Mouse (Mus musculus): ENCODE results near the gene Tssk2.

The Tssk2 gene

GRCm38 (mm10) chr16:17911052-17911595, 12.7 kb downstream of the Tssk2 start, which contains the start of gene Ess2:
Gene Ess2 (minus strand): TSS chr16:17911348.
- DNase-seq = peak; percentile 92 to 96

DNA sequence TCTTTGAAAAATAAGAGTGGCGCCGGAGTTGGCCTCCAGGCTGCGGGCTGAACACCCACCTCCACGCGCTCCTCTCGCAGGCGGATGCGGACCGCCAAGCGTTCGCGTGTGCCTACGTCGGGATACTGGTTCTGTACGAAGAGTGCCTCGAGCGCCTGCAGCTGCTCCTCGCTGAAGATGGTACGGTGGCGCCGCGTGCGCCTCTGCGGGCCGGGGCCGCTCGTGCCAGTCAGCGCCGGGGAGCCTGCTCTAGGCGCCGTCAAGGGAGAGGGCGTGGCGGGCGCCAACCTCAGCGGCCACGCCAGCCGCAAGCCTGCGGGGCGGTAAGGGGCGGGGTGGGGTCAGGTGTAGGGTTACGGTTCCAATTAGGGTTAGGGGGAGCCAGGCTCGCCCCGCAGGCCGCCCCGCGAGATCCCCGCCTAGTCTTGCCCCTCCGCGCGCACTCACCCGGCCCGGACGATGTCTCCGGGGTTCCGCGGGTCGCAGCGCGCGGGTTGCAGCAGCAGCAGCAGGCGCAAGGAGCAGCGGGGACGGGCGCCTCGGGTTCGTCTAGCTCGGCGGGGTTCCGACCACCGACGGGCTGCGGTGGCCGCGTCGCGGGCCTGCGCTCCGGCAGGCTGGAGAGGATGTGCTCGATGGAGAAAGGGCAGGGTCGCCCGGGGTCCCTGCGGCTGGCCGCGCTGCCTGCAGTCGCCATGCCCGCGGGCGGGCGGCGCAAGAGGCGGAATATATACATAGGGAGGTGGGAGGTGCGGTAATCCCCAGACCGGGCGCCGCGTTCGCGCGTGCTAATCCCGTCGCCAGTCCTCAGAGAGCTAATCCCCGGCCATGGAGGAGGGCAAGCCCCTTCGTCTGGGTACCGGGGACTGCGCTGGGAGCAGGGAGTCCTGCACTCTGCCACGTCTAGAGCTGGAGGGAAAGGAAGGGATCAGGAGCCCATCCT, 16.1 kb downstream of the Tssk2 start, which contains the start of gene Gsc2:
Gene Gsc2, minus strand, starts transcription at position 753 of the 943 bp plus-strand sequence.
- DNase-seq = peak in 1 of 2 experiments; percentile 50

DNA sequence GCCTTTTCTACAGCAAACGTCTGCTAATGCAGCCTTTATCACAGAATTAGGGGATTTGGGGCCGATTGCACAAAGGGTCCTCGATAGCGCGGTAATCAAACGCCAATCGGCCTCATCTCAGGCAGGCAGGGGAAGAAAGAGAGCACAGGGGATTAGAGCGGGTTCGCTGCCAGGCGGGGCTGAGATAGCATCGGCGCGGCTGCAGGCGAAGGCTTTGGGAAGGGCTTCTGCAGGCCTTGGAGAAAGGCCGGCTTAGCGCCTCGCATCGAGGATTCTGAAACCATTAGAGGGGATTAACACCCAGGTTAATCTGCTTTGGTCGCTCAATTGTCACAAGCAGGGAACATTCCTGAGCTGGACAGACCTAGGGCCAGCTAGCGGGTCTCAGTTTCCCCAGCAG, 22.1 kb downstream of the Tssk2 start:
- no peak for DNase-seq

DNA sequence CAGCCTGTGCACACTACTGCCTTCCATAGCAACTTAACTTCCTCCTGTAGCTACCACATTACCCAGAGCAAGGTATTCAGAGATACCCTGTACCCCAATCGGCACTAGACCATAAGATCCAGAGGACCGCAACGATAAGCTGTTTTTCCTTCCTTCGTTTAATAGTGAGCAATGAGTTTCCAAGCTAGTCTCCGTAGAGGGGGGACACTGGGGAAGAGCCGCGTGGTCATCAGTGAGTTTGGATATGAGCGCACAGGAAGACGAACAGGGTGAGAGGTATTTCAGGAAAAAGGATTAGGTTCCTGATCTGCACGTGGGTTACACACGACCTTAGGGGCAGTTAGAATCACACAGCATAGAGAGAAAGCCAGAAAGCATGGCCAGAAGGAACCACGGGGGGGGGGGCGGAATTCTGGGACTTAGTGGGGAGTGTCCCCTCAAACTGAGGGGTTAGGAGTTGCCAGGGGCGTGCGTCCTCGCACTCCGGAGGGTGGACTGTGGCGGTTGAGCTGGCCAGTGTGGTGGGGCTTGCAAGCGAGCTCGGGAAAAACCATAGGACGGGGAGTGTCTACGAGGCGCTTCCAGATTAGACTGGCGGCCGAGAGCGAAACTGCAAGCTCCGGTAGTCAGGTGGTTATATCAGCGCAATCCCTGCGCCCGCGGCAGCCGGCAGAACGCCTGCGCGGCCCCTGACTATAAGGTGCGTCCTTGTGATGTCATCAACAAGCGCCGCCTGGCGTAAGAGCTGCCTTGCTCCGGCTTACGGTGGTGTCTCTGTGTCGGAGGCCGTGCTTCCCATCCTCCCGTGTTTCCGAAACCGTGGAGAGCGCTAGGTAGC, 23.1 kb downstream of the Tssk2 start:
- peak; percentile 97 to 98 for DNase-seq

- peak in 1 of 2 experiments; percentile 53 for DNase-seq
These were observed 23.7 kb downstream of the Tssk2 start for GRCm38 (mm10) chr16:17922163-17922538.

GRCm38 (mm10) chr16:17927351-17928082, 29.1 kb downstream of the Tssk2 start:
- peak; percentile 44 to 82 for DNase-seq

DNA sequence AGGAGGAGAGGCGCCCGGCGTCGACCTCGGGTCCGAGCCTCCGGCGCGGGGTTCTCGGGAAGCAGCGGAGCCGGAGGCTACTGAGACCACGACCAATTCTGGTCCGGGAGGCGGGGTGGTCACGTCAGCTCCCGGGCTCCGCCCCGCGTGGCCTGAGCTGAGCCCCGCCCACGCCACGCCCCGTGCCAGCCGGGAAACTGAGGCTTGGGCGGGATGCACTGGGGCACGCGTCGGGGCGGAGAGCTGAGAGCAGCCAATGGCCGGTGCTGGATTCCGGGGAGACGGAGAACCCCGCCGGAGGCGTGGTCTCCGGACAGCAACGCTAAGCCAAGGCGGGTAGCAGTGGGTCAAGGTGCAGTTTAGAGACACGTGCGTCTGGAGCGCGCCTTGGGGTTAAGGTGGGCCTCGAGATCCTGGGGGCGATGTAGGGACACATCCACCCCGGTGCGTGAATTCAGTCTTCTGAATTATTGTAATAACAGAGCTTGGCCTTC, 29.7 kb downstream of the Tssk2 start, which contains the start of gene Slc25a1:
Gene Slc25a1, minus strand, starts transcription at position 133 of the 494 bp plus-strand sequence.
- peak; percentile 73 to 90 for DNase-seq

DNA sequence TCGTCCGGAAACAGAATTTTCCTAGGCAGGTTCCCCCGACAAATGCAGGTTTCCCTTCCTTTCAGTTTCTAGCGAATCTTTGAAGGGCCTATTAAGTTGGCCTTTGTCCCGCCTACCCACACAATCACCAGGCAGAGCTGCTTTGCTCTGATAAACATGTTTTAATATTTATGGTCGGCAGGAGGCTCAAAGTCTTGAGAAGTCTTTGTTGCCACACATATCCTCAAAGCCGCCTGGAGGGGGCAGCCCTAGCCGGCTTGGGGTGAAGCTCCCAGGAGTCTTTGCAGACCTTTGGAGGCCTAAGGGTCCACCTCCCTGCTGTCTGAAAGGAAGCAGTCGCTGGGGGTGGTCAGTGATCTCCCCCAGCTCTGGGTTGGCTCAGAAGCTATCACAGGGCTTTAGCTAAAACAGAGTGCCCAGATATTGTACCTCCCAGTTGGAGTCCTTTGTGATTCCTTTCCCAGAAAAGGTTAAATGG, 30.2 kb downstream of the Tssk2 start:
- peak; percentile 83 to 85 for DNase-seq

DNA sequence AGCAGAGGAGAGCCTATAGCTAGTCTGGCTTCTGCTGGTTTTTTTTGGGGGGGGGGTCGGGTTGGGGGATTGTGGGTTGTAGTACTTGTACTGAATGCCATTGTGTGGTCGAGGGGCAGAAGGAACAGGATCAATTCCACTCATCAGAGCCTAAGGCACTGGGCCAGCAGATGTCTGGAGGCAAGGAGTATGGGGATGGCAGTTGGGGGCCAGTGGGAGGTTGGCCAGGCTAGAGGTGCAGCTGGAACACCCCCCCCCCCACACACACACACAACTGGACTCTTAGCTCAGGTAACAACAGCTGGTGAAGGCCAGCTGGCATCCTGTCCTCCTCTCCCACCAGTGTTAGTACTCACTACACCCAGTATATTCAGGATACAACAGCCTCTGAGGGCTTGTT, 30.8 kb downstream of the Tssk2 start:
- DNase-seq = no peak

GRCm38 (mm10) chr16:17929631-17930030, 31.2 kb downstream of the Tssk2 start:
- no peak for DNase-seq

DNA sequence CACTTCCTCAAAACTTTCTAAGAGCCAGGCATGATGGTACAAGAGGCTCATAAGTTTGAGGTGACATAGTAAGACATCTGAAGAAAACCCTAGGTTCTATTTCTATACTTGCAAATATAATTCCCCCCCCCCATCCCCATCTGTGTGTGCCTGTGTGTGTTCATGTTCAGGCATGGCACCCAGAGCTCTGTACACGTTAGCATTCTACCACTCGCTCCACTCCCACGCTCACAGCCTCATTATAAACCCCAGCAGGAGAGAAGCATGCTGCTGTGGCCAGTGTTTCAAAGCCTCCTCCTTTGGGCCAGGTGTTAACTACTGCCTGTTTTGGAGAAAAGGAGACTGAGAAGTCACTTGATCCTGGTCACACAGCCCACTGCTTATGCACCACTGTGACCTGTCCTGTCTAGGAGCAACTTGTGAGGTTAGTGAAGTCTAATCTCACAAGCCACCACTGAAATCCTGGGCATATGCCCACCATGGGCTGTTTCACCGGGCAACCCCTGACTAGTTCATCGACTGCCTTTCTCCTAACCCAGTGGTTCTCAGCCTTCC, 33.5 kb downstream of the Tssk2 start:
- no peak for DNase-seq

- no peak for DNase-seq
These were observed 35.4 kb downstream of the Tssk2 start for GRCm38 (mm10) chr16:17933594-17934444.

- no peak for DNase-seq
These were observed 36.0 kb downstream of the Tssk2 start for GRCm38 (mm10) chr16:17934445-17934910.

DNA sequence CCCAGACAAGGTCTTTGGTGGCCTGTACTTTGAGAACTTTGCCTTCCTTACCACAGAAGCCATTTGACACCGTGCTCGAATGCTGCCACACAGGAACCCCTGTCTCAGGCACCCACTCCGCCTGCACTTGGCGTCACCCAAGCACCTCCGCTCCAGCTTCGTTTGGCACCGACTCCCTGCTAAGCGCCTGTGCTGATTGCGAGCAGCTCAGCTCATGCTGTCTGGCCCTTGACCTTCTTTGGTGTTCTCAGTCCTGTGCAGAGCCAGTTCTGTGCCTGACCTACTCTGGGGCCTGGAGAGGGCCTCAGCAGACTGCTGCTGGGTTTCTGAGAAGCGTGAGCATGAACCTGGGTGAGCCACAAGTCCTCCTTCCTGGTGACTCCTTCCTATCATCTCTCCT, 38.3 kb downstream of the Tssk2 start:
- DNase-seq = no peak

DNA sequence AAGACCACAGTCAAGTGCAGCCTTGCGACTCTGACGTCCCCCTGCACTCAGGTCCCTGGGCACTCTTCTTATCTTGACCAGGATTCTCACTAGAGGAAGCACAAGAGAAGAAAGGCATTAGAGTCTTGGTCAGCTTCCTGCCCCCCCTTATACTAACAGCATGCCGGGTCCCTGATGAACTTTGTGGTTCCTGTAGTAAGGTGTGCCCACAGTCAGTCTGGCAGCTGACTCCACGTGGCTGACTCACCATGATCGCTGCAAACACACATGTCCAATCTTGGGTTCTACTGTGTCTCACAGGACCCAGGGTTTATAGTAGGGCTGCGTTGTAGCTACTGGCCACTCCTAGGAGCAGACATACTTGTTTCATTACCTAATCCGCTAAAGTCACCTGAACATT, 39.8 kb downstream of the Tssk2 start:
- DNase-seq = no peak

- peak; percentile 76 to 88 for DNase-seq
These were observed 40.4 kb downstream of the Tssk2 start for GRCm38 (mm10) chr16:17938821-17939220.

DNA sequence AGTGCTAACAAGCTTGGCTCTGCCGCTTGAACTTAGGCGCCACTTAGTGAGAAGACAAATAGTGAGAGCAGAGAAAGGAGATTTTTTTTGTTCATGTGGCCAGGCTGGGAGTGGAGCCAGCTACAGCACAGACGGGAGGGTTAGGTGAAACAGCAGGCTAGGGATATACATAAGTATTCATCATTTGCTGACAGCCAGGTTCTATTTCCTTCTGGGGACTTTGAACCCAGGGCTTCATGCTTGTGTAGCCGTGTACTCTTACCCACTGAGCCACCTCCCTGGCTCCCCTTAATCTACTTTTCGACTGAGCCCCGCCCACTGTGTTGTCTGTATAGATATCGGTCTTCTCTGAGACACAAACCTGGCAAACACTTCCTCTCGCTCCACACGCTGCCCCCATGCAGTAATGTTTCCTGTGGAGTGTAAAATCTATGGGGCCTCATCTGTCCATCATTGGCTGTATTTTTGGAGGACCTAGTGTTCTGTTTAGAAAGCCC, 40.9 kb downstream of the Tssk2 start:
- DNase-seq = no peak

DNA sequence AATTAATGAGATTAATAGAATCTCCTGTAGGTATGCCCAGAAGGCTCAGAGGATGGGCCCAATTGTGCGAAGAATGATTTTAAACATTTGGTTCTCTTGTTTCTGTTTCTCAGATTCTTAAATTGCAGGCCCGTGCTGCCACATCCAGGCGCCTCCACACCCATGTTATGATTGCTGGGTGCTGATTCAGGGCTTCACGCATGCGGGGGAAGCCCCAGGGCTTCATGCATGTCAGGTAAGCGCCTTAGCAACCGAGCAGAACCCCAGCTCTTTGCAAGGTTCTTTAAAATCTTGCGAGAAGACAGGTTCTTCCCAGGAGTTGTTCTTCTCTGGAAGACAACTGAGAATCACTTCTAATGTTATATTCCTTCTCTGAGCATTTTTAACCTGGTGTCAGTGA, 45.0 kb downstream of the Tssk2 start:
- no peak for DNase-seq

- peak; percentile 31 to 60 for DNase-seq
These were observed 46.8 kb downstream of the Tssk2 start for GRCm38 (mm10) chr16:17945081-17945831.
